Mouse (Mus musculus) MEL (cell line): ENCODE results near the gene Tfec. TPM values are rescaled to one million over a fixed set of nuclear protein-coding genes. Genes with fewer than 3 reads are reported as not detected.

Experiments
- DNase-seq: peaks from one replicate; pipeline ENCODE4 v3.0.0; 2011; ENCODE audit warnings: low read depth, low spot score
- H3K27ac ChIP-seq: 2 replicates; pipeline ENCODE4 v1.5.1; 2012; ENCODE audit warnings: low read depth, mild to moderate bottlenecking, control low read depth, low read length, moderate library complexity; ENCODE audit not compliant: control insufficient read depth
- H3K27me3 ChIP-seq, 2 experiments: fragments of 150-350 bp in 1 of 2; sonication (generic) in 1 of 2; 2 replicates each; pipeline ENCODE4 v1.6.1; 2012; ENCODE audit warnings: low read length in 2 of 2, mild to moderate bottlenecking in 2 of 2, improper control_type of control experiment in 1 of 2, moderate library complexity in 1 of 2; ENCODE audit not compliant: insufficient read depth in 2 of 2, control insufficient read depth in 1 of 2
- H3K36me3 ChIP-seq, 2 experiments: 2 replicates each; pipeline ENCODE4 v1.6.1; 2012 to 2014; ENCODE audit warnings: low read length in 2 of 2, improper control_type of control experiment in 1 of 2, inconsistent platforms in 1 of 2, mild to moderate bottlenecking in 1 of 2; ENCODE audit not compliant: insufficient read depth in 2 of 2, control insufficient read depth in 1 of 2
- H3K4me1 ChIP-seq, 2 experiments: fragments of 150-350 bp in 1 of 2; sonication (generic) in 1 of 2; 2 replicates each; pipeline ENCODE4 v1.6.1; 2012; ENCODE audit warnings: low read length in 2 of 2, improper control_type of control experiment in 1 of 2, mild to moderate bottlenecking in 1 of 2; ENCODE audit not compliant: insufficient read depth in 2 of 2, control insufficient read depth in 1 of 2
- H3K4me3 ChIP-seq, 2 experiments: fragments of 150-350 bp in 1 of 2; sonication (generic) in 1 of 2; 2 replicates each; pipeline ENCODE4 v1.5.1; 2012; ENCODE audit warnings: low read depth in 2 of 2, low read length in 2 of 2, mild to moderate bottlenecking in 2 of 2, moderate library complexity in 2 of 2, control low read depth in 1 of 2, improper control_type of control experiment in 1 of 2; ENCODE audit not compliant: control insufficient read depth in 1 of 2, insufficient read depth in 1 of 2
- H3K79me2 ChIP-seq: 2 replicates; pipeline ENCODE4 v1.6.1; 2012; ENCODE audit warnings: mild to moderate bottlenecking, low read length, moderate library complexity; ENCODE audit not compliant: control insufficient read depth, poor library complexity, insufficient read depth
- H3K9ac ChIP-seq: 2 replicates; pipeline ENCODE4 v1.6.1; 2012; ENCODE audit warnings: low read depth, mild to moderate bottlenecking, control low read depth, low read length, moderate library complexity; ENCODE audit not compliant: control insufficient read depth, poor library complexity, severe bottlenecking
- H3K9me3 ChIP-seq: fragments of 150-350 bp; sonication (generic); replicated peaks from 2 replicates; pipeline ENCODE4 v1.6.1; 2012; ENCODE audit warnings: mild to moderate bottlenecking, low read length, improper control_type of control experiment, moderate library complexity; ENCODE audit not compliant: insufficient read depth
- BHLHE40 ChIP-seq: IDR thresholded peaks from 2 replicates; pipeline ENCODE4 v1.6.1; 2012; ENCODE audit warnings: low read depth, mild to moderate bottlenecking, inconsistent platforms, low read length, improper control_type of control experiment, borderline replicate concordance
- CHD2 ChIP-seq: IDR thresholded peaks from 2 replicates; pipeline ENCODE4 v1.6.1; 2011; ENCODE audit warnings: low read length, improper control_type of control experiment
- E2F4 ChIP-seq: IDR thresholded peaks from 2 replicates; pipeline ENCODE4 v1.6.1; 2011; ENCODE audit warnings: low read depth, low read length, improper control_type of control experiment, borderline replicate concordance
- ELF1 ChIP-seq: IDR thresholded peaks from 2 replicates; pipeline ENCODE4 v1.6.1; 2014; ENCODE audit warnings: low read depth, mild to moderate bottlenecking, inconsistent platforms, low read length, improper control_type of control experiment, moderate library complexity
- EP300 ChIP-seq, 2 experiments: IDR thresholded peaks; 2 replicates each; pipeline ENCODE4 v1.6.1; 2011; ENCODE audit warnings: improper control_type of control experiment in 2 of 2, low read length in 2 of 2, low read depth in 1 of 2, mild to moderate bottlenecking in 1 of 2
- ETS1 ChIP-seq: IDR thresholded peaks from 2 replicates; pipeline ENCODE4 v1.6.1; 2012; ENCODE audit warnings: low read depth, mild to moderate bottlenecking, inconsistent platforms, low read length, improper control_type of control experiment, moderate library complexity
- GABPA ChIP-seq: IDR thresholded peaks from 2 replicates; pipeline ENCODE4 v1.6.1; 2012; ENCODE audit warnings: low read depth, mild to moderate bottlenecking, inconsistent platforms, low read length, improper control_type of control experiment, moderate library complexity
- JUND ChIP-seq: IDR thresholded peaks from 2 replicates; pipeline ENCODE4 v1.6.1; 2011; ENCODE audit warnings: low read depth, mild to moderate bottlenecking, improper control_type of control experiment, low read length
- KAT2A ChIP-seq: conservative IDR thresholded peaks from 2 replicates; pipeline ENCODE4 v1.6.1; 2012; ENCODE audit warnings: low read depth, low read length, improper control_type of control experiment, inconsistent platforms
- MAX ChIP-seq: IDR thresholded peaks from 2 replicates; pipeline ENCODE4 v1.6.1; 2011; ENCODE audit warnings: low read length, improper control_type of control experiment
- MAZ ChIP-seq: IDR thresholded peaks from 2 replicates; pipeline ENCODE4 v1.6.1; 2012; ENCODE audit warnings: low read depth, mild to moderate bottlenecking, inconsistent platforms, low read length, improper control_type of control experiment
- MXI1 ChIP-seq: IDR thresholded peaks from 2 replicates; pipeline ENCODE4 v1.6.1; 2011; ENCODE audit warnings: mild to moderate bottlenecking, low read depth, low read length, improper control_type of control experiment
- MYB ChIP-seq: IDR thresholded peaks from 2 replicates; pipeline ENCODE4 v1.6.1; 2011; ENCODE audit warnings: mild to moderate bottlenecking, low read depth, low read length, improper control_type of control experiment
- NELFE ChIP-seq: IDR thresholded peaks from 2 replicates; pipeline ENCODE4 v1.6.1; 2011; ENCODE audit warnings: low read depth, low read length, improper control_type of control experiment
- POLR2AphosphoS2 ChIP-seq: IDR thresholded peaks from 2 replicates; pipeline ENCODE4 v1.6.1; 2011; ENCODE audit warnings: low read length, improper control_type of control experiment
- SMC3 ChIP-seq: IDR thresholded peaks from 2 replicates; pipeline ENCODE4 v1.6.1; 2011; ENCODE audit warnings: low read depth, low read length, improper control_type of control experiment
- TBP ChIP-seq: IDR thresholded peaks from 2 replicates; pipeline ENCODE4 v1.8.0; 2011; ENCODE audit warnings: low read depth, low read length, improper control_type of control experiment
- TCF12 ChIP-seq: IDR thresholded peaks from 2 replicates; pipeline ENCODE4 v1.6.1; 2014; ENCODE audit warnings: low read depth, mild to moderate bottlenecking, inconsistent platforms, low read length, improper control_type of control experiment, moderate library complexity
- USF1 ChIP-seq: IDR thresholded peaks from 2 replicates; pipeline ENCODE4 v1.6.1; 2014; ENCODE audit warnings: low read depth, mild to moderate bottlenecking, inconsistent platforms, low read length, improper control_type of control experiment, moderate library complexity
- ZC3H11A ChIP-seq: IDR thresholded peaks from 2 replicates; pipeline ENCODE4 v1.6.1; 2012; ENCODE audit warnings: low read depth, mild to moderate bottlenecking, inconsistent platforms, low read length, improper control_type of control experiment
- polyA plus RNA-seq, 2 experiments: library from polyadenylated mRNA; stranded (reverse) in 1 of 2; unstranded in 1 of 2; fragments of >175 nt in 1 of 2; fragments of >200 nt in 1 of 2; gene quantifications; 2 replicates each; pipeline versions ENCODE4 v1.2.1 to v1.2.4; 2012; ENCODE audit warnings: low replicate concordance in 2 of 2, low read depth in 1 of 2; ENCODE audit not compliant: insufficient read length in 2 of 2, insufficient read depth in 1 of 2, missing spikeins in 1 of 2
- total RNA-seq: library from RNA; depleted of rRNA; stranded (reverse); fragments of 300-350 nt; gene quantifications from 2 replicates; pipeline ENCODE4 v1.2.3, GENCODE M21; 2012

The Tfec gene
- total and polyA plus RNA-seq, 3 experiments = not detected

DNA sequence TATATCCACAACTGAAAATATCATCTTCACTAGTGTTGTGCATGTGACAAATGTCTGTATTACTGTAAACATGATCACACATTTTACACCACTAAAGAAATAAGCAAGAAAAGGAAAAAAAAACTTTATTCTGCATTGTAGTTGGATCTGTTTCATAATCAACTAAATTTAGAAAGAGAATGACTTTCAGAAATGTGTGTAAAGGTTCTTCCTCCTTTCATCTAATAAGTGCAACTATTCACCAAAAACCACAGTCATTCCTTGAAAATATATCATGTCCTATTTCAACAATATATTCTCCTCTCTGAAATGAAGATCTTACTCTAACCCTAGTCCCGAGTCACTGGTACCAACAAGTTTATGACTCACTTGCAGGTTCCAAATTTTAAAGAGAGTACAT, 91.9 kb downstream of the Tfec start:
- Histone ChIP-seq H3K9ac (no peak overlapping the region), H3K27ac (no peak overlapping the region), H3K27me3 (no peaks in the 10 kb centered on the region; a peak in 1 of 4 replicates), H3K4me3 (no peak overlapping the region), H3K4me1 (no peaks in the 10 kb centered on the region), H3K36me3 (no peaks in the 10 kb centered on the region), H3K9me3 (no peaks in the 10 kb centered on the region), H3K79me2 (no peaks in the 10 kb centered on the region)
- TF ChIP-seq KAT2A (no peak), NELFE (no peak), MYB (no peak), ETS1 (no peak), TCF12 (no peak), JUND (no peak), GABPA (no peak), BHLHE40 (no peak), SMC3 (no peak), TBP (no peak), ZC3H11A (no peak), CHD2 (no peak), MXI1 (no peak), E2F4 (no peak), ELF1 (no peak), MAZ (no peak), MAX (no peak), USF1 (no peak), EP300 (IDR thresholded peaks at IDR 0.05; ENCODE audit: low read depth in 1 of 2, low read length in 2 of 2) (no peak), POLR2AphosphoS2 (no peak)
- no peak for DNase-seq

DNA sequence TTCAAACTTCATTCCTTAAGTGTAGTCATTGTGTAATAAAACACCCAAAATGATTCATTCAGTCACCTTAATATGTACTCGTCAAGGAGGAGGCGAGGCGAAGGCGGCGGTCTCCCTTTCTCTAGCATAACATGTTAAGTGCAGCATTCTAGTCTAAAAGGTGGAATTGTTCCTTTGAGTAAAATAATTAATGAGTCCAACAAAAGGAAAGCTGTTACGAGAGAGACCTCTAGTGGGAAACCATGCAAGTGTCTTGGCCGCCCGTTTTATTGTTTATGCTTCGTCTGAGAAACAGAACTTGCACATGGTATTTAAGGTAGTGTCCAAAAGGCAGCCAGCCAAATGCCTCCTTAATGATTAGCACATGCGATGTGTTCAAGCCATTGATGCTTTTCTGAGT, 100.6 kb downstream of the Tfec start:
- no peaks in the 10 kb centered on the region for H3K36me3 ChIP-seq
- no peaks in the 10 kb centered on the region for H3K79me2 ChIP-seq
- H3K9ac ChIP-seq = no peak overlapping the region
- no peaks in the 10 kb centered on the region for H3K9me3 ChIP-seq
- no peak for DNase-seq
- no peak overlapping the region for H3K4me3 ChIP-seq
- no peak for TF ChIP-seq KAT2A
- no peak for TF ChIP-seq POLR2AphosphoS2
- no peak overlapping the region for H3K27ac ChIP-seq
- H3K27me3 ChIP-seq = no peaks in the 10 kb centered on the region; a peak in 1 of 4 replicates
- H3K4me1 ChIP-seq = no peaks in the 10 kb centered on the region
